Mouse (Mus musculus): ENCODE measurements at regions not wholly inside any gene's neighbourhood (a gene's known extent, or its start where the extent isn't known, plus 50 kb on each side); places are given as distances from the start of the nearest gene placed in this dataset.

DNA sequence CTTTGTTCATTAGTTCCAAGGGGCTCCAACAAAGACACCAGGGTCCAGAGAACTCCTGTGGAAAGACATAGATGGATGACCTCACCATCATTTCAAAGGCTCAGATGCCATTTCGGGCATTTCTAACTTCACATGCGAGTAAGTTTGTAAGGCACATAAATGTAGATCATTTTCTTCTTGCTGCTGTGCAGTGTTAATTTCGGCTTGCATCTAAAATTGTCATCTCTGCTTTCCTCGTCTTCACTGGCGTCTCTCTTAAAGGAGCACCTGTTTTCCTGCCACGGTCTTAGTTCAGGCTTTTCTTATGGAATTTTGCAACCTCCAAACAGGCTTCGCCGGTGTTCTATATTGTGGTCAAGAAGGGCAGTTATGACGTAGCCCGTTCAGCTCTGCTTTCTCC, 280.6 kb upstream of the Prickle1 start:
- TF ChIP-seq CTCF (IDR thresholded peaks at IDR 0.05; ENCODE audit: insufficient read depth, low read length): no peak
- no peak for TF ChIP-seq POLR2A (IDR thresholded peaks at IDR 0.05; ENCODE audit: borderline replicate concordance, extremely low read depth, low read depth, low read length)

Measured in lung, adult 2 months (tissue).